Mouse (Mus musculus) duodenum, adult 2 months (tissue): ENCODE results near the gene Srarp. TPM values are rescaled to one million over a fixed set of nuclear protein-coding genes. Genes with fewer than 3 reads are reported as not detected.

ENCODE experiments used
- polyA plus RNA-seq: library from polyadenylated mRNA; depleted of rRNA; stranded (reverse); fragments of >200 nt; gene quantifications from 2 replicates; pipeline ENCODE4 v1.2.3, GENCODE M21; 2012; ENCODE audit warnings: low replicate concordance; rRNA removed

Gene Srarp
- 0.25 TPM in 1 of 2 replicates, not detected in the other for polyA plus RNA-seq

GRCm38 (mm10) chr4:141435974-141436373, at the start of gene Srarp:
Gene Srarp, minus strand, starts transcription at chr4:141436105.

GRCm38 (mm10) chr4:141444451-141445327, 8.8 kb upstream of the Srarp start, which contains the start of gene Zbtb17:
Gene Zbtb17, plus strand, starts transcription at chr4:141444654.

GRCm38 (mm10) chr4:141420192-141420829, 15.6 kb downstream of the Srarp start, which contains the start of gene Hspb7:
Gene Hspb7, plus strand, starts transcription at chr4:141420779.

GRCm38 (mm10) chr4:141415924-141416323, 20.0 kb downstream of the Srarp start, which contains the start of gene Clcnkb:
Gene Clcnkb, minus strand, starts transcription at chr4:141416014.

GRCm38 (mm10) chr4:141398545-141398944, 37.4 kb downstream of the Srarp start, which contains the start of gene Clcnka:
Gene Clcnka, minus strand, starts transcription at chr4:141398724.

Other genes with a start within 250 kb of the Srarp start
- gene Rsg1, start 222.1 kb downstream of the Srarp start, polyA plus RNA-seq, result 0.18 and 0.99 TPM in 2 replicates
- gene Arhgef19, start 196.6 kb downstream of the Srarp start, polyA plus RNA-seq, result 38.6 and 79.5 TPM in 2 replicates
- gene Epha2, start 134.9 kb downstream of the Srarp start, polyA plus RNA-seq, result 35.9 and 50.7 TPM in 2 replicates
- 1.4 and 2.9 TPM in 2 replicates for gene Fam131c, start 67.9 kb downstream of the Srarp start, polyA plus RNA-seq
- gene Clcnka, start 37.4 kb downstream of the Srarp start, polyA plus RNA-seq, result 0.05 and 0.07 TPM in 2 replicates
- 0.11 TPM in 1 of 2 replicates, not detected in the other for gene Clcnkb, start 20.1 kb downstream of the Srarp start, polyA plus RNA-seq
- 4.6 and 18.4 TPM in 2 replicates for gene Hspb7, start 15.3 kb downstream of the Srarp start, polyA plus RNA-seq
- 34.9 and 44.9 TPM in 2 replicates for gene Zbtb17, start 8.5 kb upstream of the Srarp start, polyA plus RNA-seq
- gene Spen, start 102.5 kb upstream of the Srarp start, polyA plus RNA-seq, result 38.0 and 39.5 TPM in 2 replicates
- 60.7 and 63.9 TPM in 2 replicates for gene Fblim1, start 170.0 kb upstream of the Srarp start, polyA plus RNA-seq
- 71.4 and 121 TPM in 2 replicates for gene Tmem82, start 182.5 kb upstream of the Srarp start, polyA plus RNA-seq
- gene Slc25a34, start 187.7 kb upstream of the Srarp start, polyA plus RNA-seq, result 12.3 and 26.3 TPM in 2 replicates
- 10.2 and 11.0 TPM in 2 replicates for gene Plekhm2, start 228.8 kb upstream of the Srarp start, polyA plus RNA-seq
- 9.7 and 29.7 TPM in 2 replicates for gene Rsc1a1, start 249.5 kb upstream of the Srarp start, polyA plus RNA-seq